Mouse (Mus musculus): ENCODE measurements around the gene Mettl27.

Gene Mettl27

DNA sequence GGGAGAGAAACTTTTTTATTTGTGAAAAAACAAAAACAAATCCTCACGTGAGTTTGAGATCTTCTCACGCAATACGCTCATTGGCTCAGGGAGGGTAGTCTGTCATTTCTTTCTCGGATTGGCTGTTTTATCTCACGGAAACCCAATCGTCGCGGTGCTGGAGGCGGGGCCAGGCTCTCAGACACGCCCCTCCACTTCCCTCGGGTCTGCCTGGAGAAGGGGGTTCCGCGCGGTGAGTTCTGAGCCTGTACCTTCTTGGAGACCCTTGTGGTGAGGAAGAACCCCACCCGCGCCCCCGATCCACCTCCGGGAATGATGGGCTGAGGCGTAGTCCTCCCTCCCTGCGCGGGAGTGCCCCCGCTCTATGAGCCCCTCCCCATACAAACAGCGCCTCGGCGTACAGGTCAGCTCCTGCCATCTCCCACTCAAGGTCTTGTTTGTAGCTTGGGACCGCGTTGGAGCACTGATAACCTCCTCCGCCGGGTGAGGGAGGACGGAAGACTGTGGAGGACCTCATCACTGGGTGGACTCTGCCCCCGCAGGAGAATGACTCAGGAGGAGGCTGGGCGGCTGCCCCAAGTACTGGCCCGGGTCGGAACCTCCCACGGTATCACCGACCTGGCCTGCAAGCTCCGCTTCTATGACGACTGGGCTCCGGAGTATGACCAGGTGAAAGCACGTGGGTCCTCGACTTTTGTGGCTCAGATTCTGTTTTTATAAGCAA lies at the start of gene Mettl27:
TSS of gene Mettl27 (plus strand) at position 190 of the 724 bp plus-strand sequence.
- DNase-seq, result peak; percentile 71 to 77

DNA sequence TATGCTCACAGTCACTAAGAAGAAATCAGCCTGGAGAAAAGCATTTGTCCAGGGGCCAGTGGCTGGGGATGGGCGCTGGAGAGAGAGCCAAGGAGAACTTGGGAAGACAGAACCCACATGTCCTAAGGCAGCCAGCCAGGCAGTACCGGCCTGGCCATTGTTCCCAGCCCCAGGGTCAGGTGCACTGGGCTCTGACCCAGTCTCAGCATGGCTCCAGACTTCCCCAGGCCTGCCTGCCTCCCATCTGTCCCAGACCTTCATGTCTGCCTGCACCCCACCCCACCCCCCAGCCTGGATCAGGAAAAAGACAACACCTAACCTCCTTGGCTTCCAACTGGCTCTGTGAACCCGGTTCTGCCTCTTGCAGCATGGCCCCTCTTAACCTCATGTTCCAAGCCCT lies 49.1 kb upstream of the Mettl27 start:
- DNase-seq, result peak; percentile 82

GRCm38 (mm10) chr5:134887447-134888335 lies 44.5 kb upstream of the Mettl27 start:
- no peak for DNase-seq

- DNase-seq, result no peak
Measured at GRCm38 (mm10) chr5:134888505-134888904, 43.7 kb upstream of the Mettl27 start.

DNA sequence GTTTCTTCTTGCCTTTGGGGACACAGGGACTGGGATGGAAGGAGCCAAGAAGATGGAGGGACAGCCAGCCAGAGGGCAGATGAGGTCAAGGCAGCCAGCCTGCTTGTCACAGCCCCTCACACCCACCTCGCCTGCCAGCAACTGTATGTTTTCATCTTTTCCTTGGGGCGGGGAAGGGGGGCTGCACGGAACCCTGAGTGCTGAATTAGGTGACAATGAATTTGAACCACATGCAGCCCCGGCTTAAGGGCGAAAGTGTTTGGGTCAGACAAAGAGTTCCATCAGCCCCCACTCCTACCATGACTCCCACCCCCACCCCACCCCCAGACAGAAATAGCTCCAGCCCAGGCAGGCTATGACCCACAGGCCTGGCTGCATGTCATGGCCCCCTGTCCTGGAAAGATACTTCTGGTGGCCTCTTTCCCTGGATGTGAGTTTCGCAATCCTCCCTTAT lies 41.5 kb upstream of the Mettl27 start:
- no peak for DNase-seq

GRCm38 (mm10) chr5:134891552-134891951 lies 40.6 kb upstream of the Mettl27 start:
- no peak for DNase-seq

- DNase-seq, result no peak
Measured at GRCm38 (mm10) chr5:134892717-134893116, 39.5 kb upstream of the Mettl27 start.

DNA sequence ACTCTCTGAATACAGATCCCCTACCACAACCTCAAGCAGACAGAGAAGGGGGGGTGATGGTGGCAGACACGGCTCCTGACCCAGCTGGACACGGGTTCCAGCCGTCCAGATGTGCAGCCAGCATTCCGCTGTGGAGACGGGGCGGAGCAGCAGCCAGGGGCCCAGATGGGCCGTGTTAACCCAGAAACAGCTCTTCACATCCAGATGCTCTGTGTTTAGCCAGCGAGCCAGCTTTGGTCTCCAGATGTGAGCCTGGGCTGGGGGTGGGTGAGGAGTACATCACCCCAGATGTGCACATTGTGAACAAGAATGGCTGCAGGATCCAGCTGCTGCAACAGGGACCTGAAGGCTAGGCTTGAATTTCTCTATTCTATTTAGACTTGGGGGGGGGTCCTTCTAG lies 36.9 kb upstream of the Mettl27 start:
- no peak for DNase-seq

GRCm38 (mm10) chr5:134896965-134897364 lies 35.2 kb upstream of the Mettl27 start:
- DNase-seq, result no peak

GRCm38 (mm10) chr5:134897596-134897995 lies 34.6 kb upstream of the Mettl27 start:
- DNase-seq, result no peak

DNA sequence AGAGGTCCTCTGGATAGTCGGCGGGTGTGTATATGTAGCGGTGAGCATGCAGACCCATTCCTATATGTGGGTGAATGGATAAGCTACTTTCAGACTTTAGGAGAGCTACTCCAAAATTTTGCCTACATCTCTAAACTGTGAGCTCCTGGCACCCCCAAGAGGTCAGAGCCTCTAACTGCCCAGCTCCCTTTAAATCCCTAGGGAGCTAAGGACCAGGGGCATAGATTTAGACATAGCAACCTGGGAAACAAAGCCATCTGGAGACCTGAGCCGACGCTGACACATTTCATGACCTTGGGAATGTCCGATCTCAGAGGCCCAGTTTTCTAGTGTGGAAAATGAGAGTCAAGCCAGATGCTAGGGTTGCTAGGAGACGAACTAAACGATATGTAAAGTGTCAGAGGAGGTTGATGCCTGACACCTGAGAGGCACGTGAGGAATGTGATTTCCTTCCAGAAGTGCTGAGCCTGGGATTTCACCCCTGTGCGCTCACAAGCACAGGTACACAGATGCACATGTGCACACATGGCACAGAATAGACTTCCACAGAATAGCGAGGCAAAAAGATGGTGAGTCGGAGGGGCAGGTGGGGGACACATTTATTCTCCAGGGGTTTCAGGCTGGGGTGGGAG lies 31.0 kb upstream of the Mettl27 start:
- DNase-seq, result peak; percentile 30 to 42

- no peak for DNase-seq
Measured at GRCm38 (mm10) chr5:134901644-134902027, 30.5 kb upstream of the Mettl27 start.

DNA sequence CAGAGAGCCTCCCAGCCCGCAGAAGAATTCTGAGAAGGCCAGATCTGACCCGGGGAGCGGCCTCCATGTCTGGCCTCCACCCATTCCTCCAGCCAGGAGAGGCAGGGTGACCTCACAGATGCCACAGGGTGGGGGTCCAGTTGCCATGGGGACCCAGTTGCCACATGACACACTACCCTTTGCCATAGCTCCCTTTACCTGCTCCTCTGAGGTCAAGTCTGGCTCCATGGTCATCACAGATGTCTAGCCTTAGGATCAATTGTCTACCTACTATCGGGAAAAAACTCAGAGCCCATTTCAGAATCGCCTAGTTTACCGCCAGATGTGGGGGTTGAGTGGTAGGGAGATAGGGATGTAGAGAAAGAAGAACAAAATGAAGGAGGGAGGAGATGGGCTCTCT lies 25.5 kb upstream of the Mettl27 start, which contains the start of gene Tmem270:
TSS of gene Tmem270 (minus strand) at position 101 of the 400 bp plus-strand sequence.
- DNase-seq, result no peak

DNA sequence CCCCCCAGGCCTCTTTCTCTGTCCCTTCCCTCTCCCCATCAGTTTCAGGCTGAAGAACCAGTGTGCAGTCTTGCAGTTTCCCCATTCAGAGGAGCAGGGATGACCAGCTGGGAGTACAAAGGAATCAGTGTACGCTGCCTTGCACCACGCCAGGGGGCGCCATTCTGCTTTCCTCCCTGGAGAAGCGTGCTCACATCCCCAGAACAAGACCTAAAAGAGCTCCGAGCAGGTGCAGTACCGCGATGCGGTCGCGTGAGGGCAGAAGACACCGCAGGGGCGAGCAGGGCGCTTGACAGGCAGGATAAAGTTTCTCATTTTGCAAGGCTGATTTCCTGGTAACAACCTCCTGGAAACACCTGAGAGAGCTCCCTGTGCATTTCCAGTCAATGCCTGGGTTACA lies 25.0 kb upstream of the Mettl27 start:
- peak; percentile 83 to 90 for DNase-seq

DNA sequence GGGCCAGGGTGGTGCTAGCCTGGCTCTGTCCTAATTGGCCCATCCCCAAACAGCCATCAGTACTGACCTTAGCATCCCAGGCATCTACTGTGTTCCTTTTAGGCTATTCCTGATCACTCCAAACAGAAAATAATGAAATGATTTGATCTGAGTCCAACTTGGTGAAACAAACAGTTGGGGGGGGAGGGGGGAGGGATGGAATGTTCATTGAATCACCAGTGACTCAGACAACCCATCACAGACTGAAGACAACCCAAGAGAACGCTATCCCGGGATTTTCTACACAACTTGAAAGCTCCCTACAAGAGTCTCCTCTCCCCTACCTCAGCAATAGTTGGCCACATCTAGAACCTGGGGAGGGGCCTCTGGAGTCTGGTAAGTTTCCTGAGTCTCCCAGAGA lies 20.3 kb upstream of the Mettl27 start:
- DNase-seq, result no peak

DNA sequence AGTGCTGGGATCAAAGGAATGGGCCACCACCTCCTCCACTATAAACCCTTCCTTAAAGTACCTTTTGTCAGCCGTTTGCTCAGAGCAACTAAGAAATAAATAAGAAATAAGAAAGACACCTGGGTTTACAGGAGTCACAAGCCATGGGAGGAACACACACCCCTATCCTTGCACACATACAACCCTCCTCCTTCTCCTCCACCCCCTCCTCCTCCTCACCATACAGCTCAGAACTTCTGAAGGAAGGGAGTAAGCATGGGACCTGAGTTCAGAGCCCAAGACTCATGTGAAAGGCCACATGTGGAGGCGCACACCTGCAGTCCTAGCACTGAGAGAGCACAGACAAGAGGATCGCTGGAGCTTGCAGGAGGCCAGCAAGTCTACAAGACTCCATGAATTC lies 18.8 kb upstream of the Mettl27 start:
- DNase-seq, result no peak

DNA sequence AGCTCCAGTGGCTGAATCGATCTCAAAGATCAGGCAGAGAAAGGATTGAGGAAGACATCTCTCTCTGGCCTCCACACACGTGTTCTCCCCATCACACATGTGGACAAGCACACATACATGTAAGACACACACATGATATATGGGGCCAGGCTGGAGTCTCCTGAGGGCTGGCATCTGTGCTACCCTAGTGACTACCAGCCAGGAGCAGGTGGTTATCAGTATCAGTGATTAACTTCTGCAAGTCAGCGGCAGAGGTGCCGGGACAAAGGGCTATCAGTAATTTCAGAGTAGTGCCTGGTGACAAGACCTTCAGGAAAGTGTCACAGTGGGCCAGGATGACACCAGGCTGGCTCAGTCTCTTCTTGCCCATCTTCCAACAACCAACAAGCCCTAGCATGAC lies 18.4 kb upstream of the Mettl27 start:
- DNase-seq, result no peak

DNA sequence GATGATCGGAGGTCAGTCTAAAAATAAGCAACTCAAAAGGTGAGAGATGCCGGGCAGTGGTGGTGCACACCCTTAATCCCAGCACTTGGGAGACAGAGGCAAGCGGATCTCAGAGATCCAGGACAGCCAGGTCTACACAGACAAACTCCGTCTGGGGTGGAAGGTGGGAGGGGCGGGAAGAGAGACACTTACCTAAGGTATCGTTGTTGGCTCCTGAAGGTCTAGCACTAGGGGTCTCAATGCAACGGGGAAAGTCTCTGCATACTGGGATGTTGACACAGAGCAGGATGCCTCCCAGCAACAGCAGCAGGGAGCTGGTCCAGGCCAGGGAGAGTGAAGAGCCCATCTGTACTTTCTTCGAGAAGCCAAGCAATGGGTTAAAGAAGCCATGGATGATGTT lies 17.7 kb upstream of the Mettl27 start:
- DNase-seq, result no peak

DNA sequence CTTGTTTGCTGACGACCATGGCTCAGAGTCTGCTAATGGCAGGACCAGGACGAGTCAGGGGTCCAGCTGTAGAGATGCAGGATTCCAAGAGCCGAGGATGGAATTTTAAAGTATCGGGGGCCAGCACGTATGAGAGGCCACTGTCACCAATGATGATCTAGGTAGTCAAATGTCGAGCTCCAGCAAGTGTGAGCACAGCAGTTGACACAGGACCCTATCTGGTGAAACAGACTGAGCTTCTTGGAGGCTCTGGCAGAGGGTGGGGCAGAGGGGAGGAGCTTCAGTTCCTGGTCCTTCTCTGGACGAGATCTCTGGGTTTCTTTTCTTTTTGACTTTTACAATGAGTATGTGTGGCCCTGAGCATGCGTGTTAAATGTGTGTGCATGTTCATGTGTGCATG lies 16.9 kb upstream of the Mettl27 start, which contains the start of gene Cldn13:
TSS of gene Cldn13 (minus strand) at position 216 of the 400 bp plus-strand sequence.
- no peak for DNase-seq

DNA sequence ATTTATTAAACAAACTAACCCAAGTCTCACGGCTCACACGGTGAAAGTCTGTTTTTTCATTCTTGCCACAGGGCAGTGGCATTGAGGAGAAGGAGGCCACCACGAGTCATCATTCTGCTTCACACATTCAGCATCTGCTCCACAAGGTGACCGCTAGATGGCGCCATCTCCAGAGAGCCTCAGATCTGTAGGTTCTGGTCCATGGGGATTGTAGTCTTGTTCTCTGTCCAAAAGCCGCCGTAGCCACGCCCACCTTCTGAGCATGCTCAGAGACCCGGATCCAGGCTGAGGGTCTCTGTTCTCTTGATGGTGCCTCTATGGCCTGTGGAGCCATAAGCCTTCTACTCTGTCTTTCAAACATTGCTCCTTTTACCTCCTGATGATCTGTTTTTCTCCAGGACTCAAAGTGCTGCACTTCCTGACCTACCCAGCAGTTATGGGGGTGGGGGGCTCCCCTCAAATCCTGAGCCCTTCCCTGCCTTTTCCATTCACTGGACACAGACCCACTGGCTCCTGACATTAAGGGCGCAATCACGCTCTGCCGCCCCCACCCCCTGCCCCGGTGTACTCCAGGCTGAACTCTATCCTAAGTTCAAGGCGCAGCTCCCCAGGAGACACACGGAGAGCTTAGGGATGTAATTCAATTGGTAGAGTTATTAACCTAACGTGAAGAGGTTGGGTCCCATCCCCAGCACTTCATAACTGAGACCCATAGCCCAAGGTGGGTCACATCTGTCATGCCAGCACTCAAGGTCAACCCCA lies 13.9 kb upstream of the Mettl27 start:
- peak; percentile 16 to 30 for DNase-seq

GRCm38 (mm10) chr5:134919097-134919496 lies 13.1 kb upstream of the Mettl27 start:
- no peak for DNase-seq

DNA sequence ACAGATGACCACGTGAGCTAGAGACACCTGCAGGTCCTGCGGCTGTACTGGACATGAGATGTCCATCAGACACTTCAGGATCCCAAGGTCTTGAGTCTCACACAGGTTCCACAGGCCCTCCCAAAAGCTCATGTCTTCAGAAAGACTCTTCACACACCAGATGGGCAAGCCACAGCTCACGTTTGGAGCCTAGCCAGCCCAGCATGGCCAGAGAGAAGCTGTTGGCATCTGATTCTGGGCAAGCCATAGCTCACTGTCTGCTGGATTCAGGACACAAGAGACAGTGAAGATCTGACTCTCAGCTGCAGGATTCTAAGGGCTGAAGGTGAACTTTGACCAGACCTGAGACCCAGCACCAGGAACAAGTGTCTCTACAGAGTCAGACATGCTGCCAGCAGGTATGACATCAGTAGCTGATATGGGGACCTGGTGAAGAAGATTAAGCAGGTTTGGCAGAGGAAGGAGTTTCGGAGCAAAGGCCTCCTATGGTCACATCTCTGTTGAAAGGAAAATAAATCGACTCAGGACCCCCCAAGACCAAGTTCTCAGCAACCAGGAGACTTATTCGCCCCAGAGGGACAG lies 12.0 kb upstream of the Mettl27 start:
- no peak for DNase-seq
